Mouse (Mus musculus): Measurements from ENCODE around the gene Rnf8.

- TF ChIP-seq CTCF (IDR thresholded peaks at IDR 0.05; ENCODE audit: low read depth, low read length) (no peak), GATA1 (IDR thresholded peaks at IDR 0.05; ENCODE audit: borderline replicate concordance, low read length) (no peak), POLR2AphosphoS5 (IDR thresholded peaks at IDR 0.05; ENCODE audit: insufficient replicate concordance, low read depth, low read length) (no peak), GATA2 (IDR thresholded peaks at IDR 0.05; ENCODE audit: borderline replicate concordance, low read depth, low read length) (no peak)
These were observed 47.6 kb downstream of the Rnf8 start for GRCm38 (mm10) chr17:29662145-29662544.
